Mouse (Mus musculus) hindbrain, embryonic 16.5 days (tissue): ENCODE results near the gene Ndufa11. TPM values are rescaled to one million over a fixed set of nuclear protein-coding genes. Genes with fewer than 3 reads are reported as not detected.

Source experiments
- ATAC-seq: fragments of 200-750 bp; cut with Nextera tagmentation; 2 replicates; pipeline ENCODE4 v1.8.0; 2017; ENCODE audit warnings: moderate TSS enrichment, moderate library complexity
- H3K27ac ChIP-seq: fragments of 300-500 bp; sonication (generic); 2 replicates; pipeline ENCODE4 v1.5.1; 2014; ENCODE audit warnings: low read depth, mild to moderate bottlenecking, control low read depth, low read length, moderate library complexity
- H3K27me3 ChIP-seq: fragments of 300-500 bp; sonication (generic); replicated peaks from 2 replicates; pipeline ENCODE4 v1.6.1; 2014; ENCODE audit warnings: low read length; ENCODE audit not compliant: control insufficient read depth, insufficient read depth
- H3K36me3 ChIP-seq: fragments of 300-500 bp; sonication (generic); 2 replicates; pipeline ENCODE4 v1.6.1; 2014; ENCODE audit warnings: mild to moderate bottlenecking, low read length, moderate library complexity, mixed read lengths; ENCODE audit not compliant: control insufficient read depth, insufficient read depth
- H3K4me1 ChIP-seq: fragments of 300-500 bp; sonication (generic); 2 replicates; pipeline ENCODE4 v1.6.1; 2014; ENCODE audit warnings: low read depth, low read length; ENCODE audit not compliant: control insufficient read depth, insufficient read depth
- H3K4me2 ChIP-seq: fragments of 300-500 bp; sonication (generic); 2 replicates; pipeline ENCODE4 v1.6.1; 2014; ENCODE audit warnings: mild to moderate bottlenecking, low read length, control low read depth, moderate library complexity
- H3K4me3 ChIP-seq: fragments of 300-500 bp; sonication (generic); 2 replicates; pipeline ENCODE4 v1.5.1; 2014; ENCODE audit warnings: mild to moderate bottlenecking, low read length, control low read depth, moderate library complexity
- H3K9ac ChIP-seq: fragments of 300-500 bp; sonication (generic); 2 replicates; pipeline ENCODE4 v1.6.1; 2014; ENCODE audit warnings: low read depth, mild to moderate bottlenecking, control low read depth, low read length, moderate library complexity
- H3K9me3 ChIP-seq: fragments of 300-500 bp; sonication (generic); 2 replicates; pipeline ENCODE4 v1.6.1; 2014; ENCODE audit warnings: mild to moderate bottlenecking, low read length, moderate library complexity; ENCODE audit not compliant: control insufficient read depth
- WGBS: fragments of 180-500 bp; shearing (Covaris S2); extraction: QIAGEN DNeasy Blood & Tissue Kit; methylation state at CpG from one replicate; pipeline ENCODE4 v1.1.7; 2014; 5-methylcytosine and 5-hydroxymethylcytosine counted together
- polyA plus RNA-seq: library from polyadenylated mRNA; unstranded; fragments of >200 nt; fragmentation: Nextera tagmentation; extraction: Ambion mirVana; gene quantifications from 2 replicates; pipeline ENCODE4 v1.2.1, GENCODE M21; 2015

The Ndufa11 gene
- polyA plus RNA-seq, 1 experiment from 2014 or later = 621 TPM

- WGBS = 22% methylated on average over 11 of the region's 15 CpGs
- Histone ChIP-seq H3K36me3 (no peaks in the 10 kb centered on the region), H3K9ac (no peak overlapping the region), H3K4me3 (no peak overlapping the region), H3K4me1 (peaks cover 10% of the 10 kb centered on the region), H3K27me3 (peaks cover 60% of the 10 kb centered on the region), H3K9me3 (peaks cover 5% of the 10 kb centered on the region; the same call in 1 of the 2 replicates), H3K27ac (no peak overlapping the region), H3K4me2 (no peak overlapping the region)
- no peak for ATAC-seq
Observed at GRCm38 (mm10) chr17:56753452-56753851, 35.9 kb downstream of the Ndufa11 start.

DNA sequence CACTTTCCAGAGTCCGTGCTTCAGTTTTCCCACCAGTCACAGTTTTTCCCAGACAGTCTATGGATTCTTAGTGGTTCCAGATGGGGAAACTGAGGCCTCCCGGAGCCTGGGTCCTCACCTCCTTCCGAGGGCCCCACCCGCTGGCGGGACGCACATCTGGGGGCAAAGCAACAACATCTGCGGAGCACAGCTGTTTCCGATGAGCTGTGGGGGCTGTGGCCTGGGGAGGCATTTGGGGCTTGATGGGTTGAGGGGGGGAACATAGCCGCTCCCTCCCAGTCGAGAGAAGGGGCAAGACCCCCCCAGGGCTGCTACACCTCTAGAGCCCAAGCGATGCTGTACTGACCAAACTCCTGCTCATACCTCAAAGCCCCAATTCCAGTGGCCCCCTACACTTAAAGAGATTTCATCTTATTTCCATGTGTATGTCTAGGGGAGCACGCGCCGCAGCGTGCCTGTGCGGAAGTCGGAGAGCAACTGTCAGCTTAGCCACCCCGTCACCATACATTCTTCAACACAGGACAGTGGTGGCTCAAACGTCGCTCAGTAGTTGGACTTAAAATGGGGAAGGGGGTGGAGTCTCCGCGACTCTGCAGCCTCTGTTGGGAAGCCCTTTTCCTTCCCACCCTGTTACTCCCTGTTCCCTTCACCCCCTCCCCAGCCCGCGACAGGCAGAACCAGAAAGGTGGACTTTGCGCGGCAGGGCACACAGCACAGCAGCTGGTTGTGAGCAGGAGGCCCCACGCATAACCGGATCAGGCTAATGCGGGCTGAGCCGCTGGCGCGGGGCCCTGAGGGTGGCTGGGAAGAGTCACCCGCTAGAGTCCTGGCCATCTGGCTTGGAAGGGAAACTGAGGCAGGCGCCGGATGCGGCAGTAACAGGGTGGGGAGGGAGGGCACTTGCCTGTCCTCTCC lies 37.0 kb downstream of the Ndufa11 start:
- H3K4me1 ChIP-seq = peaks cover 10% of the 10 kb centered on the region
- no peak overlapping the region for H3K4me3 ChIP-seq
- no peak overlapping the region for H3K4me2 ChIP-seq
- no peak overlapping the region for H3K9ac ChIP-seq
- WGBS = 18% methylated on average over 36 of the region's 36 CpGs
- peaks cover 5% of the 10 kb centered on the region; the same call in 1 of the 2 replicates for H3K9me3 ChIP-seq
- peaks cover 62% of the 10 kb centered on the region for H3K27me3 ChIP-seq
- no peak for ATAC-seq
- no peak overlapping the region for H3K27ac ChIP-seq
- H3K36me3 ChIP-seq = no peaks in the 10 kb centered on the region

DNA sequence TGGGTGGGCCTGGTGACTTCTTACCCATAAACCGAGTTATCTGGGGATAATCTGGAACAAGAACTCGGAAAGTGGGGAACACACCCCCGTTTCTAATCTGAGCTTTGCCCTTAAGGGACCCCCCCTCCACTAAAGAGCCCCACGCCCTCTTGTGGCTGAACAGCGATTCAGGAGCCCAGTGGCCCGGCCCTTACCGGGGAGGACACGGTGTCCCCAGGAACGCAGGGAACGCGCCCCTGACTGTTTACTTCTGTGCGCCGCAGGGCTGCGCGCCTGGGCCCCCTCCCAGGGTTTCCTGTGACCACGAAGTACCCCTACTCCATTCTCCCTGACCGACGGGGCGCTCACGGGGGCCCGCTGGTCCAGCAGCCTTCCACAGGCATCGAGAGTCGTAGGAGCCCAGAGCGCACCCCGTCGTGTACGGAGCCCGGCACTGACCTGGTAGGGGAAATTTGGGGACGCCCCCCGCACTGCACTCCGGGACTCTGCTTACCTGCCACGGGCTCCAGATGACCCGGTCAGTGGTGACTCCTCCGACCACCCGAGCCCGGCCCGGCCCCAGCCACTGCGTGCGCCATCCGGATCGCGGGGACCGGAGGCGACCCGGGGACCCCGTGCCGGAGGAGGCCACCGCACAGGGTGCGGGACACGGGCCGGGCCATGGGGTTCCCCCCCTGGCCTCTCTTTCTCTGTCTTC lies 39.3 kb downstream of the Ndufa11 start:
- Histone ChIP-seq H3K4me2 (peak overlapping the region; percentile 91), H3K27me3 (peaks cover 60% of the 10 kb centered on the region), H3K4me3 (peak overlapping the region; percentile 51), H3K27ac (no peak overlapping the region), H3K9me3 (peaks cover 5% of the 10 kb centered on the region; the same call in 1 of the 2 replicates), H3K36me3 (no peaks in the 10 kb centered on the region), H3K9ac (peak overlapping the region; percentile 56), H3K4me1 (peaks cover 13% of the 10 kb centered on the region)
- no peak for ATAC-seq
- WGBS = 2% methylated on average over 34 of the region's 51 CpGs

DNA sequence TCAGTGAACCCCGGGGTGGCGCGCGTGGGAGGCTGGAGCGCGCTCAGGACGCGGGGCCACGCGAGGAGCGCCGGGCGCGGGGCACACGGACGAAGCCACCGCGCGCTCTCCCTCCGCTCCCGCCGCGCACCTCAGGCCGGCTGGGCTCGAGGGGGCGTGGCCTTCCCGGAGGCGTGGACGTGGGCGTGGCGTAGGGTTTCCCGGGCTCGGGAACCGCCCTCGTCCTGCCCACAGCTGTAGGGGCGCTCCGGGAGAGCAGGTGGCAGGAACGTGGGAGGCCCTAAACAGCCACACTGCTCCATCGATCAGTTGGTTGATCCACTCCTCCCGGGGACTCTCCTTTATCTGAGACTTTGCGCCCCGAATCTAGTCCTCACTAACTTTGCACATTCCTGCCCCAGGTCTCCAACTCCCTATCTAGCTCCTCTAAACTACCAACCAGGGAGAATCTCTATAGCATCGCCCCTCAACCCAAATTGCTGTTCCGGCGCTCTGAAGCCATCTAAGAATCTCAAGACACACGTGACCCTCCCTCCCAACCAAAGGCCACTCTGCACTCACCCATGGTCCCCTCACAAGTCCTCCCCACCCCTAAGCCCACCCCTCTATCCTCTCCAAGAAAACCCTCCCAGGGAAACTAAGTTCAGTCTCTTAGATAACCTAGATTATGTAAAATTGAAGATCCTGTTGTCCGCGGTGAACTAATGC lies 40.0 kb downstream of the Ndufa11 start, which contains the start of gene Nrtn:
Gene Nrtn, minus strand, starts transcription at position 115 of the 708 bp plus-strand sequence.
- under 1% methylated on average over 36 of the region's 48 CpGs for WGBS
- 0 out of 2 replicates have a peak, but pooled peaks have one; percentile 5 for ATAC-seq
- H3K9ac ChIP-seq = peak within 1 kb of the TSS; percentile 56
- H3K4me3 ChIP-seq = peak within 1 kb of the TSS; percentile 51
- peak within 1 kb of the TSS; percentile 91 for H3K4me2 ChIP-seq
- peaks cover 5% of the 10 kb centered on the region; the same call in 1 of the 2 replicates for H3K9me3 ChIP-seq
- H3K27ac ChIP-seq = no peak within 1 kb of the TSS
- peaks cover 17% of the 10 kb centered on the region for H3K4me1 ChIP-seq
- H3K27me3 ChIP-seq = peaks cover 60% of the 10 kb centered on the region
- no peaks in the 10 kb centered on the region for H3K36me3 ChIP-seq

DNA sequence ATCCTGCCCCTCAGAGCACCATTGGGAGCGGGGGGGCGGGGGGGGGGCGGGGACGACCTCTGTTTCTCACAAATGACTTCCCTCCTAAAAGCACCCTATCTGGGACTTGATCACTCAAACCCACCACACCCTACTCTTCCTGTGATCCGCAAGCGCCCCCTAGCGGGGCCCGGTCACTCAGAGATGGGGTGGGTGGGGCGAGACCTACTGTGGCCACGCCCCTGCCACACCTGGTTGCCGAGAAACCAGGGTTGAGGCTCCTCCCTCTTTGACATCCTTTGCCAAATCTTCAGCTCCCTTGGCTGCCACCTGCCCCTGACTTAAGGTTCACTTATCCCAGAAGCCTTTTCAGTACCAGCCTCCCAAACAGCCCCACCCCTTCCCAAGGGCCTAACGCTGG lies 40.6 kb downstream of the Ndufa11 start:
- no peak overlapping the region for H3K4me3 ChIP-seq
- H3K9me3 ChIP-seq = peaks cover 5% of the 10 kb centered on the region; the same call in 1 of the 2 replicates
- no peak overlapping the region for H3K27ac ChIP-seq
- 6% methylated on average over 12 of the region's 12 CpGs for WGBS
- peaks cover 22% of the 10 kb centered on the region for H3K4me1 ChIP-seq
- no peaks in the 10 kb centered on the region for H3K36me3 ChIP-seq
- H3K27me3 ChIP-seq = peaks cover 58% of the 10 kb centered on the region
- no peak for ATAC-seq
- H3K9ac ChIP-seq = no peak overlapping the region
- no peak overlapping the region for H3K4me2 ChIP-seq

DNA sequence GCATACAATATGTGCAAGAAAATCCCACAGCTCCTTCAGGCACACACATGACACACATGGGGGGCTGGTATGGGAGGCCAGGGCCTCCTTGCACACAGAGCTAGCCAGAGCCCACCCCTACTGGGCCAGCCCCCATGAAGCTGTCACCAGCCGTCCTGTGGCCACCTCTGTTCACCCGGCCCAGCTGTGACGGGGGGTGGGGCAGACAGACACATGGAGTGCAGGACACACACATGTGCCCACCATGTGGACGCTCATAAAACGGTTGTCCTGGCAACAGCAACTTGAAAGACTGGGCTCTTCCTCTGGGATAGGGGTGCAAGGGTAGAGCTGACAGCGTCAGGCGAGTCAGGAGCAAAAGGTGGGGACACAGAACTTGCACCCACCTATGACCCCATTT lies 41.7 kb downstream of the Ndufa11 start:
- Histone ChIP-seq H3K36me3 (no peaks in the 10 kb centered on the region), H3K4me1 (peaks cover 22% of the 10 kb centered on the region), H3K27me3 (peaks cover 48% of the 10 kb centered on the region), H3K9ac (no peak overlapping the region), H3K4me3 (no peak overlapping the region), H3K4me2 (no peak overlapping the region), H3K9me3 (peaks cover 3% of the 10 kb centered on the region; the same call in 1 of the 2 replicates), H3K27ac (no peak overlapping the region)
- no peak for ATAC-seq
- WGBS = 44% methylated on average over 7 of the region's 7 CpGs

GRCm38 (mm10) chr17:56761077-56761476 lies 43.5 kb downstream of the Ndufa11 start:
- ATAC-seq = no peak
- no peak overlapping the region for H3K4me2 ChIP-seq
- peaks cover 29% of the 10 kb centered on the region for H3K4me1 ChIP-seq

GRCm38 (mm10) chr17:56761991-56762410 lies 44.4 kb downstream of the Ndufa11 start:
- H3K9me3 ChIP-seq = no peaks in the 10 kb centered on the region
- H3K9ac ChIP-seq = peak overlapping the region; percentile 76
- H3K4me2 ChIP-seq = peak overlapping the region; percentile 80
- WGBS = under 1% methylated on average over 28 of the region's 28 CpGs
- H3K27ac ChIP-seq = peak overlapping the region; percentile 96
- peaks cover 4% of the 10 kb centered on the region; the same call in 1 of the 2 replicates for H3K36me3 ChIP-seq
- ATAC-seq = peak; percentile 53
- peaks cover 22% of the 10 kb centered on the region for H3K27me3 ChIP-seq
- H3K4me1 ChIP-seq = peaks cover 28% of the 10 kb centered on the region
- H3K4me3 ChIP-seq = peak overlapping the region; percentile 54

More at GRCm38 (mm10) chr17:56761077-56761476, 43.5 kb downstream of the Ndufa11 start:
- WGBS = 63% methylated on average over 3 of the region's 3 CpGs
- Histone ChIP-seq H3K9me3 (no peaks in the 10 kb centered on the region), H3K9ac (no peak overlapping the region), H3K27ac (no peak overlapping the region), H3K27me3 (peaks cover 31% of the 10 kb centered on the region), H3K4me3 (no peak overlapping the region), H3K36me3 (no peaks in the 10 kb centered on the region)
